Mouse (Mus musculus): ENCODE data around the gene Pax6. TPM values are rescaled to one million over a fixed set of nuclear protein-coding genes. Genes with fewer than 3 reads are reported as not detected.

Gene Pax6
- polyA plus RNA-seq, 1 experiment from 2014 or later = not detected

DNA sequence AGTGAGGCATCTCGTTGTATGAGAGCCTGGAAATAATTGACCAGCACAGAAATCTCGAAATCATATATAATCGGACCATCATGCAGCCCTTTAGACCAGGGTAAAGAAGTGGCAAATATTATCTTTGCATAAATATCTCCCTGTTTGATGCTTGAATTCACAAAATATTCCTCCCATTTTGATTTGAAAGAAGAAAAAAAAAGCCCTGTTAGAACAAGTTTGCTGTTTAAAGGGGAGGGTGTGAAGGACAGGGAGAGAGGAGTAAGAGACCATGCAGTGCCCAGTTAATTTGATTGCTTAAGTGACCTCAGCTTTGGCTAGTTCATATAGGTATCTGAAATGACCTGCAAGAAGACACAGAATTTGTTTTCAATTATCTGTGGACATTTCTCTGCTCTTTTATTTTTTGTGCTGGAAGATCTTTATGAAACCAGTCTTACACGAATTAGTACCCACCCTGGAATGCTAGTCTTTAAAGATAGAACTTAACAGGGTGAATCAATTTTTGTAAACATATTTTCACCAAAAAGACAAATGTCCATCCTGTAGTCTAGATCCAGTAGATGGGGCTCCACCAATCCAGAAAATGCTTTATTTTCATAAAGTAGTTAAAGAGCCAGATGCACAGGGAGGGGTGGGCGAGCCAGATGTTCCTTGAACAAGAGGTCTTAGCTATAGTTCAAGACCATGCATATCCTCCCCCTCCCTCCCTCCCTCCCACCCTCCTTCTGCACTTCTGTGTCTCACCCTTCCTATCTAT, 3.0 kb upstream of the Pax6 start:
- Histone ChIP-seq H3K36me3 (no peaks in the 10 kb centered on the region), H3K9me3 (no peaks in the 10 kb centered on the region), H3K4me3 (no peak overlapping the region), H3K9ac (no peak overlapping the region), H3K27me3 (peaks cover 100% of the 10 kb centered on the region), H3K4me2 (no peak overlapping the region), H3K4me1 (peaks cover 9% of the 10 kb centered on the region; the same call in 1 of the 2 replicates), H3K27ac (no peak overlapping the region)
- ATAC-seq (ENCODE audit: borderline replicate concordance, extremely low read depth, low FRiP score, low TSS enrichment) = no peak
- WGBS = 10% methylated on average over 5 of the region's 5 CpGs

- Histone ChIP-seq H3K4me2 (no peak overlapping the region), H3K9ac (no peak overlapping the region), H3K4me3 (no peak overlapping the region), H3K4me1 (peaks cover 9% of the 10 kb centered on the region; the same call in 1 of the 2 replicates), H3K27ac (no peak overlapping the region), H3K36me3 (no peaks in the 10 kb centered on the region), H3K27me3 (peaks cover 100% of the 10 kb centered on the region), H3K9me3 (no peaks in the 10 kb centered on the region)
- ATAC-seq (ENCODE audit: borderline replicate concordance, extremely low read depth, low FRiP score, low TSS enrichment) = no peak
- WGBS = 2% methylated on average over 6 of the region's 6 CpGs
These were observed 2.4 kb upstream of the Pax6 start for GRCm38 (mm10) chr2:105666331-105666730.

DNA sequence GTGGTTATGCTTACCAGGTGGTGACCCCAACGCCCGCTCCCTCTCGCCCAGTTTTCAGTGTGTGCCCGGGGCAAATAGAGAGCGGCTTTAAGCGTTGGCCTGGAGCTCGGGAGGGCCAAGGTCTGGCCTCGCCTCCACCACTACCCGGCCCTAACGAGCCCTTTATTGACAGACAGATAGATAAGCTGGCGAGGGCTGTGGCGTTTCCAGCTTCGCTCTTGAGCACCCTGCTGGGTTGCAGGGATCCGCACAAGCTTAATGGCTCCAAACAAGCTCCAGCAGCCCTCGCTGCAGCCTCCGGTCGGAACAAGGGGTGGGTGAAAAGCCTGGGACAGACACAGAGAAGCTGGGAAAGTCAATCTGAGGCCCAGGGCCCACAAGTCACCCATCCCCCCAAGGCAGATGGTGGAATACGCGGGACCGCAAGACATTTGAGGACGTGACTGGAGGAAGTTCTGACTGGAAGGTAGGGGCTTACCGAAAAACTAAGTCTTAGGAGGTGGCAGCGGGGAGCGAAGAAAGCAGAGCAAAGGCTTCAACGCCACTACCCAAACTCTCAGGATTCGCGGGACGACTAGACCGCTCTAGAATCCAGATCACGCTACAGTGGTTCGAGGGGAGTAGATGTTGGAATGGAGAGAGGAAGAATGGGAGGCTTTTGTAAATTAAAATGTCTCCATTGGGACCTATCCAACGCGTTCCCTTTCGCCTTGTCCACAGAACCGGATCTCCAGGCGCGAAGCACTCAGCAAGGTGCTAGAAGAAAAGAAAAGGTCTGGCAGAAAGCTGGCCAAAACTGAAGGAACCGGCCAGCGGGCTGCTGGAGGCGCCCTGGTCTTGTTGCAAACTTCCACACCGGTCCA, 1.7 kb upstream of the Pax6 start:
- no peak overlapping the region for H3K4me2 ChIP-seq
- H3K36me3 ChIP-seq = no peaks in the 10 kb centered on the region
- no peak for ATAC-seq (ENCODE audit: borderline replicate concordance, extremely low read depth, low FRiP score, low TSS enrichment)
- no peak overlapping the region for H3K4me3 ChIP-seq
- peaks cover 9% of the 10 kb centered on the region; the same call in 1 of the 2 replicates for H3K4me1 ChIP-seq
- 1% methylated on average over 41 of the region's 41 CpGs for WGBS
- H3K27me3 ChIP-seq = peaks cover 100% of the 10 kb centered on the region
- no peaks in the 10 kb centered on the region for H3K9me3 ChIP-seq
- no peak overlapping the region for H3K9ac ChIP-seq
- H3K27ac ChIP-seq = no peak overlapping the region

- Histone ChIP-seq H3K27ac (no peak overlapping the region), H3K27me3 (peaks cover 100% of the 10 kb centered on the region), H3K4me3 (no peak overlapping the region), H3K36me3 (no peaks in the 10 kb centered on the region), H3K9me3 (no peaks in the 10 kb centered on the region), H3K4me1 (peaks cover 9% of the 10 kb centered on the region; the same call in 1 of the 2 replicates), H3K9ac (no peak overlapping the region), H3K4me2 (no peak overlapping the region)
- 0 out of 2 replicates have a peak, but pooled peaks have one; percentile 32 for ATAC-seq (ENCODE audit: borderline replicate concordance, extremely low read depth, low FRiP score, low TSS enrichment)
- 2% methylated on average over 11 of the region's 11 CpGs for WGBS
These were observed 1.1 kb upstream of the Pax6 start for GRCm38 (mm10) chr2:105667626-105667950.

DNA sequence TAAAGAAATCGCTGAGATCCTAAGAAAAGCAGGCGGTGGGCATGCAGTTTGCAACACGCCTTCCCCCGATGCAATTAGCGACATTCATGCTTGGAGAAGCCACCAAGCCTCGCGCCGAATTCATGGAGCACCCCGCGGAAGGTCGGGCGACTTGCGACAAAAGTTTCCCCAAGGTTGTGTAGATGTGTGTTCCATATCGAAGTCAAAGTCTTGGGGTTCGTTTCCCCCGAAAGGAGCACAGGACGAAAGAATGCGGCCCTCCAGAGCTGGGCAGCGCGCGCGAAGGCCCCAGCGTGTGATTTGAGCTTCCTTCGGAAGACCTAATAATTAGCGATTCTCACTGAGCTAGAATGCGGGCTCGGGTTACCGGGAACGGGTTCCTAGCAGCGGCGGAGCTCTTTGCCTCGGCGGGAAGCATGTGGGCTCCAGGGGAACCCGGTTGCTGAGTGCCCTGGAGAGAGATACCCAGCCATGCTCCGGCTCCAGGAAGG, 716 bp downstream of the Pax6 start:
- no peak overlapping the region for H3K4me3 ChIP-seq
- H3K4me1 ChIP-seq = peaks cover 19% of the 10 kb centered on the region
- no peak overlapping the region for H3K4me2 ChIP-seq
- no peak for ATAC-seq (ENCODE audit: borderline replicate concordance, extremely low read depth, low FRiP score, low TSS enrichment)
- under 1% methylated on average over 35 of the region's 35 CpGs for WGBS
- H3K9ac ChIP-seq = no peak overlapping the region
- peaks cover 100% of the 10 kb centered on the region for H3K27me3 ChIP-seq
- H3K36me3 ChIP-seq = no peaks in the 10 kb centered on the region
- H3K9me3 ChIP-seq = no peaks in the 10 kb centered on the region
- no peak overlapping the region for H3K27ac ChIP-seq

DNA sequence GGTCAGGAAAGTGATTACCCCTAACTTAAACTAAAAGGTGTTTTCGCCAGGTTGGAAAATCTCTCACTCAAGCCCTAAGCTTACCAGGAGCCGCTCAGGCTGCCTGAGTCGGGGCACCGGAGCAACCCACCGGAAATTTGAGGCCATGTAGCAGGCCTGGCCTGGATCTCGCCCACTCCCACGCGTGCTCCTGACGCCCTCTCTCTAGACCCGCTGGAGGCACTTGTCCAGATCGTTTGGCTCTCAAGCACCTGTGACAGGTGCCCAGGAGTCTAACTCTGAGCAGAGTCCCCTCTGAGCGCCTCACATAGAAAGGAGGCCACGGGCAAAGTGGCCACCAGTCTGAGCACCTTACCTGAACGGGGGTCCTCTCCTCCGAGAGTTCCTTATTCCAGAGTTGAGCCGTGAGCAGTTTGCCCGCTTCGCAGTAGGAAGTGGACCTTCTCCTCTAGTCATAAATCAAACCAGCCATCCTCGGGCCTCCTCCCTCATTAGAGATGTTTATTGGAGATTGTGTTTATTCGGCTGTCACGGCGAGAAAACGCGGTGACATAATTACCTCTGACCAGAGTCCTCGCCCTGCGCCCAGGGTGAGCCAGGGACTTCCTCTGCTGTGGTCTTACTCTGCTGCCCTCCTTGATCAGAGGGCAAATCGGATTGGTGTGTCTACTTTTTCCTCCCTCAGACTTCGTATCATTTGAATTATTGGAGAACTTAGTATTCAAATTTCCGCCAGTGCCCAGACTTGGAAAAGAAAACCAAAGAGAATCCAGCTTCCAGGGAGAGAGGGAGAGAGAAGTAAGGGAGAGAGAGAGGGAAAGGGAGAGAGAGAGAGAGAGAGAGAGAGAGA, 1.4 kb downstream of the Pax6 start:
- H3K4me1 ChIP-seq = peaks cover 26% of the 10 kb centered on the region
- H3K27me3 ChIP-seq = peaks cover 100% of the 10 kb centered on the region
- ATAC-seq (ENCODE audit: borderline replicate concordance, extremely low read depth, low FRiP score, low TSS enrichment) = no peak
- H3K4me3 ChIP-seq = no peak overlapping the region
- H3K4me2 ChIP-seq = no peak overlapping the region
- WGBS = 1% methylated on average over 29 of the region's 29 CpGs
- no peaks in the 10 kb centered on the region for H3K9me3 ChIP-seq
- no peaks in the 10 kb centered on the region for H3K36me3 ChIP-seq
- no peak overlapping the region for H3K9ac ChIP-seq
- H3K27ac ChIP-seq = no peak overlapping the region

DNA sequence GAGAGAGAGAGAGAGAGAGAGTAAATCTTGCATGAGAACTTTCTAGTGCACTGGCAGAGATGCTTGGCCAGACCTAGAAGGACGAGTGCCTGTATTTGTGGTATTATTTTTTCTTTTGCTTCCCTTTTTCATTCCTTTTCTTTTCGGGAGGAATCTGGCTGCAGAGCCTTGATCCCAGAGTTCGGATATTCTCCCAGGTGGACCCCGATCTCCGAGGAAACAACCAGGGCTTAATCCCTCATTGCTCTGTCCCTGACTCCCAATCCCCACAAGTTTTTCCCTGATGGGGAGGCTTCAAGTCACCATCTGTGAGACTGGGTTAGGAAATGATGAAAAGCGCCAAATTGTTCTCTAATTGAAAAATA, 2.0 kb downstream of the Pax6 start:
- no peaks in the 10 kb centered on the region for H3K36me3 ChIP-seq
- H3K27ac ChIP-seq = no peak overlapping the region
- H3K4me1 ChIP-seq = peaks cover 31% of the 10 kb centered on the region
- H3K4me2 ChIP-seq = no peak overlapping the region
- no peak overlapping the region for H3K4me3 ChIP-seq
- H3K9me3 ChIP-seq = no peaks in the 10 kb centered on the region
- H3K9ac ChIP-seq = no peak overlapping the region
- 0% methylated on average over 6 of the region's 6 CpGs for WGBS
- peaks cover 100% of the 10 kb centered on the region for H3K27me3 ChIP-seq
- ATAC-seq (ENCODE audit: borderline replicate concordance, extremely low read depth, low FRiP score, low TSS enrichment) = no peak

DNA sequence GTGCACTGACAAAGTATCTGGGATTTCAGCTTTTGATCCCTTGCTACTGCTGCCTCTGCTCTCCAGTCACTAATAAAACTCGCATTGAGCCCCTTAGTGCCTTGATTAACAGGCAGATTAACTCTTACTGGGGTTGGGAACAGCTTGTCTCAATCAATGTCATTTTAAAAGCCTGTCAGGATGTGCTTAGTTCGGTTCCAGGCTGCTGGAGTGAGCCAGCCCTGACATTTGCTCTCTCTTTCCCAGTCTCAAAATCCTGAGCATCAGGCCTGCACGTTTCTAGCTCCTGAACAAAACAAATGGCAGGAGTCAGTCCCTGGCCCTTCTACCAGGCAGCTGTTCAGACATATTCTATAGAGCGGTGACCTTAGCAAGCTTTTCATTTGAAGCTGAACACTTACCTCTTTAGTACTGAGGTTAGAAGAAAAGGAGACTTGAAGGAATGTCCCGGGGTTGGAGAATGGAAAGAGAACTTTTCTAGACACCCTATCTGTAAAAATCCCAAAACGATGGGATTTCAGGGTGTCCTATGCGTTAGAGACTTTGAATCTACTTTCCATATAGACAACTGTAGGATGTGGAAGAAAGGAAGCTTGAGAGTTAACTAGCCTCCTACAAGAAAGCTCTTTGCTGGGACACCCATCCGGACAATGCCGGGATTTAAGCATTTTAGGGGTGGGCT, 2.6 kb downstream of the Pax6 start:
- Histone ChIP-seq H3K36me3 (no peaks in the 10 kb centered on the region), H3K9me3 (no peaks in the 10 kb centered on the region), H3K4me1 (peaks cover 36% of the 10 kb centered on the region), H3K4me2 (no peak overlapping the region), H3K27me3 (peaks cover 100% of the 10 kb centered on the region), H3K9ac (no peak overlapping the region), H3K4me3 (no peak overlapping the region), H3K27ac (no peak overlapping the region)
- WGBS = 3% methylated on average over 9 of the region's 9 CpGs
- ATAC-seq (ENCODE audit: borderline replicate concordance, extremely low read depth, low FRiP score, low TSS enrichment) = no peak

DNA sequence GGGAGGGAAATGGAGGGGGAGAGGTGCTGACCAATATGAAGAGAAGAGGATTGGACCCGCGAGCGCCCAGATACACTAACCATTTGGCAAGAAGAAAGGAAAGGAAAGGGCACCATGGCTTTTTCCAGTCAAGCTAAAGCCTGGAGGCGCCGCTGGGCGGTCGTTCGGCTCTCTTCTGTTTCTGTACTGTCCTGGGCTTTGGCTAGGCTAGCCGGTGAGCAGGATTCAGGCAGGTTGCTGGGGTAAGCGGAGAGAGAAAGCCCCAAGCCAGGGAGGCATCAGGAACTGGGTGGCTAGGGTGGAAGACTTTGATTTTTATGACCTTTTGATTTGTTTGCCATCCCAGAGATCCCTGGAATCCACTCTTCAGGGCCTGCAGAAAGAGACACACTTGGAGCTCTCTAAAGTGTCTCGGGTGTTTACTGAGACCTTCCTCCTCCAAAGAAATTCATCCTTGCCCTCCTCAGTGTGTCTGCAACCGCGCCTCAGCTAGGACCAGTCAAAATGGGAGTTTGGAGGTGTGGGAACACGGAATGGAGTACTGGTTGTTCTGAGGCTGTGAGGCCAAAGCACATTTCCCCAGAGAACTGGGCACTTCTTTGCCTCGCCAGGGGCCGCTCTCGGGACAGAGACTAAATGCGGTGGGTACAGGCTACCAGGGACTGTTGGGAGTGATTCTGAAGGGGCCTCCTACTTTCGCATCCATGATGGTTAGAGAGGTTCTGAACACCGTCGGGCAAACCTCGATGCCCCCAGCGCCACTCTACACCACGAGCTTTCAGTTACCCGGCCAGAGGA, 3.3 kb downstream of the Pax6 start:
- H3K4me3 ChIP-seq = no peak overlapping the region
- ATAC-seq (ENCODE audit: borderline replicate concordance, extremely low read depth, low FRiP score, low TSS enrichment) = no peak
- H3K27ac ChIP-seq = no peak overlapping the region
- peaks cover 41% of the 10 kb centered on the region for H3K4me1 ChIP-seq
- H3K9ac ChIP-seq = no peak overlapping the region
- 1% methylated on average over 25 of the region's 25 CpGs for WGBS
- no peak overlapping the region for H3K4me2 ChIP-seq
- H3K27me3 ChIP-seq = peaks cover 100% of the 10 kb centered on the region
- H3K9me3 ChIP-seq = no peaks in the 10 kb centered on the region
- H3K36me3 ChIP-seq = no peaks in the 10 kb centered on the region

DNA sequence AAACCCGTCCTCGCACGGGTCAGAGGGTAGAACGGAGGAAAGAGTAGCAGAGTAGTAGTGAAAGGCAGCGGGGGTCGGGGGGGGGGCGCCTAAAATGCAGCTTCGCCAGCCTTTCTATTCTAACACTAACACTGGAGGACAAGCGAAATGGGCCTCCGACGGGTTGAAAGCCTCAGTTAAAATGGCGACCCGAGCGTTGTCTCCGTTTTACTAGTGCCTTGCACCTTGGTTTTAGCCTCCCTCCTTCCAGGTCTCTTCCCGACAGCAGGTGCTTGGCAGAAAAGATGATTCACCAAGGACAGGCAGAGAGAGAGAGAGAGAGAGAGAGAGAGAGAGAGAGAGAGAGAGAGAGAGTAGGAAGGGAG, 3.9 kb downstream of the Pax6 start:
- H3K4me1 ChIP-seq = peaks cover 41% of the 10 kb centered on the region
- no peaks in the 10 kb centered on the region for H3K9me3 ChIP-seq
- no peak for ATAC-seq (ENCODE audit: borderline replicate concordance, extremely low read depth, low FRiP score, low TSS enrichment)
- no peak overlapping the region for H3K9ac ChIP-seq
- H3K36me3 ChIP-seq = no peaks in the 10 kb centered on the region
- no peak overlapping the region for H3K4me3 ChIP-seq
- H3K27ac ChIP-seq = no peak overlapping the region
- H3K4me2 ChIP-seq = no peak overlapping the region
- WGBS = 2% methylated on average over 16 of the region's 16 CpGs
- peaks cover 100% of the 10 kb centered on the region for H3K27me3 ChIP-seq

Measured in lung, embryonic 15.5 days (tissue).